Mouse (Mus musculus) right cerebral cortex, adult 18-20 months (tissue): ENCODE results near the gene Dennd1b.

Experiments used
- DNase-seq: peaks from one replicate; pipeline ENCODE4 v3.0.0; 2022; ENCODE audit warnings: mixed read lengths

The Dennd1b gene

DNA sequence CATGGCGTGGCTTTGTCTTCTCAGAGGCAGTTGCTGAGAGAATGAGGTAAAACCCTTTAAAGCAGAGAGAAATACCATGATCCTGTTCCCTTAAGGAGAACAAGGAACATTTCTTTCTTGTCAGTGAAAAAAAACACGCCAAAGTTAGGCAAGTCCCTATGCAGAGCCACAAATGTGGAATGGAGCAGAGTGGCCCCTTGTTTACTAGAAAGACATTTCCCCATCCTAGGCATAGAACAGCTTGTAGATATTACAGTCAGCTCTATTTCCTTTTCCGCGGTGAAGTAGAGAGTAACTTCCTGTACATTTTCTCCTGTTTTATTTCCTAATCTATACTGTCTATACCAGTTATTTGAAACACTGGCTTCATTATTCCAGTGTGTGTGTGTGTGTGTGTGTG, 243.0 kb downstream of the Dennd1b start:
- no peak for DNase-seq

DNA sequence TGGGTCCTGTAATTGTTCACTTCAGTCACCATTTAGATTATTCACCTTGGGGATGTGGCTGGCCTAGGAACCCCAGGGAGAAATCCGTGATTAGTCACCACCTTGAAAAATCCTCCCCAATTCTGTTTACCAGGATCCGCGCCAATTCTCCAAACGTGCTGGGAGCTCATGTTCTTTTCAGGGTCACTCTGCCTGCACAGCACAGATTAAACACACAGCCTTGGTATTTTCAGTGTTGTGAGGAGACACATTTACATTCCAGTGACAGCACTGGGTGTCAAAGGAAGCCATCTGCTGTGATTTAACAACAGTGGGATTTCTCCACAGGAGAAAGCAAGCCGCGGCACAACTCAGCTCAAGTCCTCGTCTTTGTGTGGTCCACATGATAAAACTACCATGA, 246.6 kb downstream of the Dennd1b start:
- peak; percentile 29 for DNase-seq

DNA sequence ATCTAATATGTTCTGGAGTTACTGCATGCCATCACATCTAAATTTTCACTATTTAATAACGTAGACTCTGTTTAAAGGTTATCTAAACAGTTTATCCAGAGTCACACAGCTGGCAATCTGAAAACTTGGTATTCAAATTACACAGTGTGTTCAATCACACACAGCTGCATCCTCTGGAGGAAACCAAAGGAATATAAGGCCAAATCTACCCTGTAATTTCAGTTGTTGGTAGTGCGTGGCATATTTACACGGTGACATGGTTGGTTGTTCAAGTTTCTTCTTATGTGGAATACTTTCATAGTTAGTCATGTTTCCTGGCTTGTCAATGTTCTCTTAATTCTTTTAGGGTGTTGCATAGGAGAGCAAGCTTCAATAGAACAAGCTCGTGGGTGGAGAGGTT, 247.3 kb downstream of the Dennd1b start:
- DNase-seq: no peak

DNA sequence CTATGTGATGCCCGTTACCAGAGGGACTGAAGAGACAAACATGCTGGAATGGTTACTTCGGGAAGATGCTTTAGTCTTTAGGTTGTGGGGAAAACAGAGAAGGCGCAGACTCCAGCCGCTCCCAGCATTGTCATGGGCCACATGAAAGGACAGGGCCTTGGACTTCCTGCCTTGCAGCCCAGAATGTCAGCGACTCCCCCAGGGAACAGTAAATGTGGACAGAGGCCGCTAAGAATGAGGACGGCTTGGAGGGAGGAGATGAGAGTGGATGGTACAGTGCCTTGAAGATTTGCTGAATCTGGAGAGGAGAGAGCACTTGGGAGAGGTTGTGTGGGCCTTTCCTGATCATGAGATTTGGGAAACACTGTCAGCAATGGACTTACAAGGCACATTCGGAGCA, 252.1 kb downstream of the Dennd1b start:
- no peak for DNase-seq

DNA sequence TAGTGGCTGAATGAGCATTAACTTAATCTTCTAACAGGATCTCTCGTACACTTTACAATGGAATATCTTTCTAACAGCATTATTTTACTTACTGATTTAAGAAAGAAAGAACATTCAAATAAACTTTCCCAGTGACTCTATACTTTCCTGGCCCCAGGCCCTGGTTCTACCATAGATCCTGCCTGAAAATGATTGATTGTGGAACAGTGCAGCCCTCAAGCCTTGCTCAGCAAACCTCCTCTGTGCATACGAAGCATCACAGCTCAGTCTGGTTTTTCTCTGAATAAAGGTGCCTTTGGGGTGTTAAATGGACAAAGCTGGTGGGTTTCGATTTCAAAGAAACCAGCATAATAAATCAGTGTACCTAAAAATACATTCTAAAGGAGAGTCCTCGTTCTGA, 260.6 kb downstream of the Dennd1b start:
- no peak for DNase-seq

DNA sequence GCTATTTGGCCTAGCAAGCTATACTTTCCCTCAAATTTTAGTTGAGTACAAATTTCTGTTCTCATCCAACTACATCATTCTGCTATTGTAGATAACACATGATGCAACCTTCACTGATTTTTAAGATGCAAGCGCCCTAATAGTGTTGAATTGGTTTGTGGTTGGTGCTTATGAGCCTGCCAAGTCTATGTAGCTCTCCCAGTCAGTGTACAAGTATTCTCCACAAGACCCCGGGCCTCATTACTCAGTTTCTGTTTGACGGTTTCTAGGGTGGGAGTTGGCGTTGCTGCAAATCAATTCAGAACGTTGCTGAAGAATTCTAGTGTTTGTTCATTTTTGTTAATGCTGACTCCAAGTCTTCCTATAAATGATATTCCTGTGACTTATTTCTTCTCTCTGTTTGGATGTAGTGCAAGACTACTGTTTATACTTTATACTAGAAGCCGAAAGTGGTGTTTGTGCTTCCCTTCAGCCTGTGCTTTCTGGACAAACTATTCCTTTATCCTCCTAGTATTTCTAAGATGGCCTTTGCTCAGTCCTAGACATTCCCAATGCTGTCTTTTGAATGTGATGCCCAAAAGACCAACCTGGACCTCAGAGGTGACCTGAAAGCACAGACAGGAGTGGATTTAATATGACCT, 261.2 kb downstream of the Dennd1b start:
- no peak for DNase-seq
